Mouse (Mus musculus) intestine, embryonic 16.5 days (tissue): ENCODE measurements around the gene Nek8. TPM values are rescaled to one million over a fixed set of nuclear protein-coding genes. Genes with fewer than 3 reads are reported as not detected.

Experiments
- ATAC-seq: fragments of 200-750 bp; cut with Nextera tagmentation; 2 replicates; pipeline ENCODE4 v1.8.0; 2017; ENCODE audit warnings: moderate TSS enrichment, moderate library complexity
- H3K27ac ChIP-seq: fragments of 300-500 bp; sonication (generic); 2 replicates; pipeline ENCODE4 v1.5.1; 2014; ENCODE audit warnings: mild to moderate bottlenecking, low read length
- H3K27me3 ChIP-seq: fragments of 300-500 bp; sonication (generic); replicated peaks from 2 replicates; pipeline ENCODE4 v1.6.1; 2014; ENCODE audit warnings: low read length, control low read depth, mixed read lengths; ENCODE audit not compliant: control insufficient read depth, insufficient read depth
- H3K36me3 ChIP-seq: fragments of 300-500 bp; sonication (generic); 2 replicates; pipeline ENCODE4 v1.6.1; 2014; ENCODE audit warnings: low read length, control low read depth; ENCODE audit not compliant: control insufficient read depth, insufficient read depth
- H3K4me1 ChIP-seq: fragments of 300-500 bp; sonication (generic); 2 replicates; pipeline ENCODE4 v1.6.1; 2014; ENCODE audit warnings: low read length, control low read depth, mixed read lengths; ENCODE audit not compliant: control insufficient read depth, insufficient read depth
- H3K4me2 ChIP-seq: fragments of 300-500 bp; sonication (generic); 2 replicates; pipeline ENCODE4 v1.6.1; 2014; ENCODE audit warnings: low read depth, low read length, control low read depth
- H3K4me3 ChIP-seq: fragments of 300-500 bp; sonication (generic); 2 replicates; pipeline ENCODE4 v1.5.1; 2014; ENCODE audit warnings: mild to moderate bottlenecking, low read length
- H3K9ac ChIP-seq: fragments of 300-500 bp; sonication (generic); 2 replicates; pipeline ENCODE4 v1.6.1; 2014; ENCODE audit warnings: low read depth, low read length
- H3K9me3 ChIP-seq: fragments of 300-500 bp; sonication (generic); 2 replicates; pipeline ENCODE4 v1.6.1; 2016; ENCODE audit warnings: low read length, control low read depth; ENCODE audit not compliant: control insufficient read depth
- WGBS: fragments of 180-500 bp; shearing (Covaris S2); extraction: QIAGEN DNeasy Blood & Tissue Kit; methylation state at CpG from one replicate; pipeline ENCODE4 v1.1.7; 2014; 5-methylcytosine and 5-hydroxymethylcytosine counted together
- microRNA-seq: library from miRNA; unstranded; fragments of <30 nt; microRNA quantifications from one replicate; pipeline ENCODE4, GENCODE M21; 2016
- polyA plus RNA-seq: library from polyadenylated mRNA; unstranded; fragments of >200 nt; fragmentation: Nextera tagmentation; extraction: Ambion mirVana; gene quantifications from 2 replicates; pipeline ENCODE4 v1.2.1, GENCODE M21; 2015

The Nek8 gene
- polyA plus RNA-seq, 1 experiment from 2014 or later: 17.1 TPM

DNA sequence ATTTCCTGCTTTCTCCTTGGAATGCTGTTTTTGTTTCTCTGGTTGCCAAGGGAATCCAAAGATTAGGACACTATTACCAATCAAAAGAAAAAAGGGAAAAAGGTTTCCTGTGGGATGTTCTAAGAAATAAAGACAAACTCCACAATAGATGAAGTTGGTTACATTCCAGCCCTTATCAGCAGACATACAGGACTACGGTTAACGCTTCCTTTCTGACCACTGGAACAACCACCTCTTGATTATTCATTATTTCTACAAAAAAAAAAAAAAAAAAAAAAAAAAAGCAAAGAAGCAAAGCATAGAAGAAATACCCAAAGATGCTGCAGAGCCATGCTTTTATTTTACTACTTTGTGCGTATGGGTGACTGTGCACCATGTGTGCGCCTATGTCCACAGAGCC is 53.7 kb downstream of the Nek8 start:
- no peak overlapping the region for H3K27ac ChIP-seq
- peaks cover 40% of the 10 kb centered on the region for H3K4me1 ChIP-seq
- no peak overlapping the region for H3K4me3 ChIP-seq
- H3K9ac ChIP-seq: no peak overlapping the region
- no peaks in the 10 kb centered on the region for H3K27me3 ChIP-seq
- no peaks in the 10 kb centered on the region for H3K9me3 ChIP-seq
- ATAC-seq: no peak
- no peak overlapping the region for H3K4me2 ChIP-seq
- H3K36me3 ChIP-seq: no peaks in the 10 kb centered on the region
- WGBS: 80% methylated on average over 4 of the region's 4 CpGs

DNA sequence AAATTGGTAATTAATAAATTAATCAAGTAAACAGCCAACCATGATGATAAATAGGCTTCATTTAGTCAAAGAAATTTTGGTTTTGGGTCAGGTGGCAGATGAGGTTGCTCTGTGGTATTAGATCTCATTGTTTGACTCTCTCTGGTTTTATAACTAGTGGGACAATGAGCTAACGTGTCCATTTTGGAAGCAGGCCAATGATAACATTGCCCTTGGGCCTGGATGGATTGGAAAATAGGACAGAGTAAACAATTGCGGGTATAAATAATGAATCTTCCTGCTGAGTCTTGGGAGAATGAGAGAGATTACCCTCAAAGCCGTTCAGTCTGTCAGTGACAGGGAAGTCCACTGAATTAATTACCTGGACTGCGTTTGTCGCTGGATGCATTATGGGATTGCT is 55.3 kb downstream of the Nek8 start:
- Histone ChIP-seq H3K4me2 (no peak overlapping the region), H3K4me1 (peaks cover 25% of the 10 kb centered on the region), H3K9me3 (no peaks in the 10 kb centered on the region), H3K4me3 (no peak overlapping the region), H3K27me3 (no peaks in the 10 kb centered on the region), H3K9ac (no peak overlapping the region), H3K36me3 (no peaks in the 10 kb centered on the region), H3K27ac (no peak overlapping the region)
- ATAC-seq: no peak
- WGBS: 45% methylated on average over 5 of the region's 5 CpGs

DNA sequence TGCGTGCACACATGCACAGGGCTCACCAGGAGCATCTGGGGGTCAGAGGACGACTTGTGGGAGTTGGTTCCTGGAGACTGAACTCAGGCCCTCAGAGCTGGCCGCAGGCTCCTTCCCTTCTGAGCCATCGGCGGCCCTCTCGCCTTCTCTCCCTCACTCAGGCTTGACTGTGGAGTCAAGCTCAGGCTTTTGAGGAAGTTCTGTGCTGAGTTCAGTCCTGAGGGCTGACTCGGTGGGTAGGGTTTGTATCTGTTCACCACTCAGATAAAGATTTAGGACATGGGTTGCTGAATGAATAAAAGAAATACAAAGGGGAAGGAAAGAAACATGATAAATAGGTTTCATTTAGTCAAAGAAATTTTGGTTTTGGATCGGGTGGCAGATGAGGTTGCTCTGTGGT is 56.6 kb downstream of the Nek8 start:
- Histone ChIP-seq H3K27me3 (no peaks in the 10 kb centered on the region), H3K4me1 (peaks cover 22% of the 10 kb centered on the region), H3K9ac (no peak overlapping the region; the same call in 1 of the 2 replicates), H3K27ac (no peak overlapping the region), H3K4me2 (no peak overlapping the region), H3K36me3 (no peaks in the 10 kb centered on the region), H3K4me3 (no peak overlapping the region), H3K9me3 (no peaks in the 10 kb centered on the region)
- 73% methylated on average over 8 of the region's 8 CpGs for WGBS
- no peak for ATAC-seq

DNA sequence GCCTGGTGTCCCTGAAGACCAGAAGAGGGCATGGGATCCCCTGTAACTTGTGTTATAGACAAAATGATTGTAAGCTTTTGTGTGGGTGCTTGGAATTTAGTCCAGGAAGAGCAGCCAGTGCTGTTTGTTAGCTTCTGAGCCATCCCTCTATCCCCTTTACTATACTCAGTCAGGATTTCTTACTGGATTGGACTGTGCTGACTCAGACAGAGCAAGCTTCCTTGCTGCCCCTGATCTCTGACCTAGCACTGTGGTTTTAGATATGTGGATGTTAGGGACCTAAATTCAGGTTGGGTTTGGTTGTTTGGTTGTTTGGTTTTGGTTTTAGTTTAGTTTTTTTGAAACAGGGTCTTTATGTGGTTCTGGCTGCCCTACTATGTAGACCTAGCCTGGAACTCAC is 58.0 kb downstream of the Nek8 start:
- Histone ChIP-seq H3K9me3 (no peaks in the 10 kb centered on the region), H3K27me3 (no peaks in the 10 kb centered on the region), H3K4me1 (peaks cover 24% of the 10 kb centered on the region), H3K27ac (no peak overlapping the region), H3K9ac (no peak overlapping the region), H3K4me3 (no peak overlapping the region), H3K36me3 (no peaks in the 10 kb centered on the region), H3K4me2 (no peak overlapping the region)
- no peak for ATAC-seq

DNA sequence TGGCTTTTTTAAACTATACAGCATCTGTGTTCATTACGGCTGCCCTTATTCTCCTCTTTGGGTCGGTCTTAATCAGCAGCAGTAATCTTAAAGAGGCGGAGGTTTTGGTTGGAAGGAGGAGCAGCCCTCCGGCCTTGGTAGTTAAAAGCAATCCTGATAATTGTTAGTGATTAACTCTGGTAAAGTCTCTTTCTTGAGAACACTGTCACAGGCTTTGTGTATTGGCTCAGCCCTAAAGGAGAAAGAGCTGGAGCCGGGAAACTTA is 60.4 kb downstream of the Nek8 start:
- Histone ChIP-seq H3K9me3 (no peaks in the 10 kb centered on the region), H3K4me1 (peaks cover 24% of the 10 kb centered on the region), H3K4me3 (peak overlapping the region; percentile 80), H3K36me3 (no peaks in the 10 kb centered on the region), H3K4me2 (peak overlapping the region; percentile 60), H3K27me3 (no peaks in the 10 kb centered on the region), H3K9ac (peak overlapping the region; percentile 77), H3K27ac (no peak overlapping the region)
- WGBS: 11% methylated on average over 5 of the region's 5 CpGs
- no peak for ATAC-seq

Small RNA genes within 50 kb of the gene (microRNA-seq; reads per million reads assigned to microRNA genes)
- not detected for gene Mir7653

Other genes with a start within 250 kb of the Nek8 start
- gene Sez6, start 245.9 kb downstream of the Nek8 start, polyA plus RNA-seq: 0.48 and 0.56 TPM in 2 replicates
- 9.4 and 9.5 TPM in 2 replicates for gene Phf12, start 193.9 kb downstream of the Nek8 start, polyA plus RNA-seq
- gene Dhrs13, start 144.4 kb downstream of the Nek8 start, polyA plus RNA-seq: 14.2 and 16.9 TPM in 2 replicates
- 37.8 and 40.9 TPM in 2 replicates for gene Flot2, start 138.7 kb downstream of the Nek8 start, polyA plus RNA-seq
- 29.2 and 31.2 TPM in 2 replicates for gene Eral1, start 96.3 kb downstream of the Nek8 start, polyA plus RNA-seq
- 14.2 and 16.1 TPM in 2 replicates for gene Fam222b, start 82.0 kb downstream of the Nek8 start, polyA plus RNA-seq
- gene Traf4, start 11.1 kb downstream of the Nek8 start, polyA plus RNA-seq: 73.9 and 79.8 TPM in 2 replicates
- 39.5 and 44.2 TPM in 2 replicates for gene Tlcd1, start within 50 bp of the Nek8 start, polyA plus RNA-seq
- gene Rpl23a, start 6.9 kb upstream of the Nek8 start, polyA plus RNA-seq: 1,166 and 1,241 TPM in 2 replicates
- 71.0 and 73.4 TPM in 2 replicates for gene Rab34, start 11.8 kb upstream of the Nek8 start, polyA plus RNA-seq
- 1.8 and 2.3 TPM in 2 replicates for gene Proca1, start 16.7 kb upstream of the Nek8 start, polyA plus RNA-seq
- gene Sdf2, start 69.1 kb upstream of the Nek8 start, polyA plus RNA-seq: 72.7 and 74.8 TPM in 2 replicates
- 19.6 and 21.1 TPM in 2 replicates for gene Supt6, start 69.3 kb upstream of the Nek8 start, polyA plus RNA-seq
- 50.6 and 56.9 TPM in 2 replicates for gene 2610507B11Rik, start 85.1 kb upstream of the Nek8 start, polyA plus RNA-seq
- 0.32 TPM in 1 of 2 replicates, not detected in the other for gene BC030499, start 114.2 kb upstream of the Nek8 start, polyA plus RNA-seq
- 23.4 and 27.3 TPM in 2 replicates for gene Spag5, start 124.9 kb upstream of the Nek8 start, polyA plus RNA-seq
- gene Aldoc, start 146.3 kb upstream of the Nek8 start, polyA plus RNA-seq: 33.3 and 34.0 TPM in 2 replicates
- gene Pigs, start 151.7 kb upstream of the Nek8 start, polyA plus RNA-seq: 92.9 and 93.1 TPM in 2 replicates
- 29.5 and 29.9 TPM in 2 replicates for gene Unc119, start 166.8 kb upstream of the Nek8 start, polyA plus RNA-seq
- not detected in 2 replicates for gene Foxn1, start 209.9 kb upstream of the Nek8 start, polyA plus RNA-seq
- gene Slc13a2, start 245.5 kb upstream of the Nek8 start, polyA plus RNA-seq: 4.6 and 6.7 TPM in 2 replicates